Mouse (Mus musculus): ENCODE data around the gene Gpt2.

DNA sequence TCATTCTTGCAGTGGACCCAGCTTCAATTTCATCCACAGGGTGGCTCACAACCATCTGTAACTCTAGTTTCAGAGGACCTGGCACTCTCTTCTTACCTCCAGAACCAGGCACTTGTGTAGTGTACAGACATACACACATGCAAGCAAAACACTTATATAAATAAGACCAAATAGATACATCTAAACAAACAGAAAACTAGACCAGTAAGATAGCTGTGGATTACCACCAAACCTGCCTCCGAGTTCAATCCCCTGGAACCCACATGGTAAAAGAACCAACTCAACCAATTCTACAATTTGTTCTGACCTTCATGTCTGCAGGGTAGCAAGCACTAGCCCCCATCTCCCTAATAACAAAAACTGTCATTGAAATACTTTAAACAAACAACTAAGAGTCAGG is 59.6 kb downstream of the Gpt2 start:
- TF ChIP-seq CTCF (IDR thresholded peaks at IDR 0.05; ENCODE audit: extremely low read depth, insufficient read depth, low read length) (no peak), POLR2A (IDR thresholded peaks at IDR 0.05; ENCODE audit: extremely low read depth, insufficient read depth, low read length) (no peak)

All from cortical plate, adult 2 months (tissue).